Mouse (Mus musculus) brown adipose tissue, adult 24 weeks (tissue): ENCODE results near the gene Dlat. TPM values are rescaled to one million over a fixed set of nuclear protein-coding genes. Genes with fewer than 3 reads are reported as not detected.

ENCODE experiments used
- H3K27ac ChIP-seq: fragments of 200-500 bp; replicated peaks from 2 replicates; pipeline ENCODE4 v1.5.1; 2012; ENCODE audit warnings: low read depth, mild to moderate bottlenecking, low read length
- H3K4me1 ChIP-seq: fragments of 200-500 bp; 2 replicates; pipeline ENCODE4 v1.6.1; 2012; ENCODE audit warnings: low read length, mixed read lengths; ENCODE audit not compliant: control insufficient read depth, insufficient read depth, insufficient read length
- H3K4me3 ChIP-seq: fragments of 200-500 bp; 2 replicates; pipeline ENCODE4 v1.5.1; 2012; ENCODE audit warnings: low read depth, mild to moderate bottlenecking, low read length, moderate library complexity; ENCODE audit not compliant: insufficient read depth
- polyA plus RNA-seq: library from polyadenylated mRNA; stranded (reverse); fragments of >200 nt; gene quantifications from 2 replicates; pipeline ENCODE4 v1.2.4, GENCODE M21; 2012; ENCODE audit not compliant: missing spikeins, insufficient read depth, insufficient read length

Dlat gene
- polyA plus RNA-seq = 497 and 703 TPM in 2 replicates

GRCm38 (mm10) chr9:50659392-50660217, at the start of gene Dlat:
Dlat (minus strand) TSS chr9:50659780.
- H3K27ac ChIP-seq = peak within 1 kb of the TSS; percentile 78
- peak within 1 kb of the TSS; percentile 69 for H3K4me3 ChIP-seq
- no peaks in the 10 kb centered on the region for H3K4me1 ChIP-seq

- H3K4me3 ChIP-seq = no peak overlapping the region
- H3K4me1 ChIP-seq = no peaks in the 10 kb centered on the region
- no peak overlapping the region for H3K27ac ChIP-seq
Observed at GRCm38 (mm10) chr9:50709108-50709507, 49.5 kb upstream of the Dlat start.

- Histone ChIP-seq H3K4me1 (no peaks in the 10 kb centered on the region), H3K27ac (no peak overlapping the region), H3K4me3 (no peak overlapping the region)
Observed at GRCm38 (mm10) chr9:50704907-50705306, 45.3 kb upstream of the Dlat start.

GRCm38 (mm10) chr9:50700921-50701691, 41.5 kb upstream of the Dlat start:
- no peaks in the 10 kb centered on the region for H3K4me1 ChIP-seq
- no peak overlapping the region for H3K27ac ChIP-seq

GRCm38 (mm10) chr9:50698418-50699409, 39.1 kb upstream of the Dlat start:
- Histone ChIP-seq H3K27ac (no peak overlapping the region), H3K4me1 (no peaks in the 10 kb centered on the region), H3K4me3 (peak overlapping the region; percentile 60)

More at GRCm38 (mm10) chr9:50700921-50701691, 41.5 kb upstream of the Dlat start:
- no peak overlapping the region for H3K4me3 ChIP-seq

GRCm38 (mm10) chr9:50697706-50698041, 38.1 kb upstream of the Dlat start:
- H3K27ac ChIP-seq = no peak overlapping the region
- no peaks in the 10 kb centered on the region for H3K4me1 ChIP-seq
- H3K4me3 ChIP-seq = peak overlapping the region; percentile 50

- Histone ChIP-seq H3K4me3 (peak overlapping the region; percentile 50), H3K4me1 (no peaks in the 10 kb centered on the region), H3K27ac (no peak overlapping the region)
Observed at GRCm38 (mm10) chr9:50696851-50697705, 37.5 kb upstream of the Dlat start.

GRCm38 (mm10) chr9:50695153-50695552, 35.6 kb upstream of the Dlat start:
- no peaks in the 10 kb centered on the region for H3K4me1 ChIP-seq
- no peak overlapping the region for H3K4me3 ChIP-seq
- H3K27ac ChIP-seq = no peak overlapping the region

GRCm38 (mm10) chr9:50693631-50694030, 34.1 kb upstream of the Dlat start:
- Histone ChIP-seq H3K27ac (no peak overlapping the region), H3K4me1 (no peaks in the 10 kb centered on the region), H3K4me3 (no peak overlapping the region)

GRCm38 (mm10) chr9:50692626-50693580, 33.3 kb upstream of the Dlat start:
- Histone ChIP-seq H3K4me3 (no peak overlapping the region), H3K4me1 (no peaks in the 10 kb centered on the region), H3K27ac (no peak overlapping the region)

GRCm38 (mm10) chr9:50686866-50687652, 27.5 kb upstream of the Dlat start:
- Histone ChIP-seq H3K27ac (no peak overlapping the region), H3K4me3 (no peak overlapping the region), H3K4me1 (no peaks in the 10 kb centered on the region)

- Histone ChIP-seq H3K4me3 (no peak overlapping the region), H3K27ac (no peak overlapping the region), H3K4me1 (no peaks in the 10 kb centered on the region)
Observed at GRCm38 (mm10) chr9:50681727-50682126, 22.1 kb upstream of the Dlat start.
